Mouse (Mus musculus): Measurements from ENCODE around the gene Rundc3a. TPM values are rescaled to one million over a fixed set of nuclear protein-coding genes. Genes with fewer than 3 reads are reported as not detected.

The Rundc3a gene
- polyA plus RNA-seq, 1 experiment, result 53.7 TPM

- Histone ChIP-seq H3K36me3 (ENCODE audit: control insufficient read depth, insufficient read depth, low read length) (no peaks in the 10 kb centered on the region; the same call in 1 of the 2 replicates), H3K27ac (ENCODE audit: control insufficient read depth, insufficient read depth, low read depth, low read length) (no peak overlapping the region), H3K27me3 (ENCODE audit: control insufficient read depth, insufficient read depth, low read length) (no peaks in the 10 kb centered on the region), H3K4me1 (ENCODE audit: control insufficient read depth, insufficient read depth, low read length) (peaks cover 19% of the 10 kb centered on the region), H3K4me3 (ENCODE audit: control insufficient read depth, low read depth, low read length) (peak overlapping the region; percentile 84)
- TF ChIP-seq CTCF (IDR thresholded peaks at IDR 0.05; ENCODE audit: control insufficient read depth, insufficient read depth, insufficient replicate concordance, low read depth, low read length) (no peak), POLR2A (IDR thresholded peaks at IDR 0.05; ENCODE audit: control insufficient read depth, low read depth, low read length) (no peak)
Observed at GRCm38 (mm10) chr11:102400513-102401084, 7.4 kb downstream of the Rundc3a start.

- Histone ChIP-seq H3K27ac (ENCODE audit: control insufficient read depth, insufficient read depth, low read depth, low read length) (no peak overlapping the region), H3K27me3 (ENCODE audit: control insufficient read depth, insufficient read depth, low read length) (no peaks in the 10 kb centered on the region), H3K4me1 (ENCODE audit: control insufficient read depth, insufficient read depth, low read length) (peaks cover 26% of the 10 kb centered on the region), H3K4me3 (ENCODE audit: control insufficient read depth, low read depth, low read length) (no peak overlapping the region), H3K36me3 (ENCODE audit: control insufficient read depth, insufficient read depth, low read length) (no peaks in the 10 kb centered on the region; the same call in 1 of the 2 replicates)
- TF ChIP-seq CTCF (IDR thresholded peaks at IDR 0.05; ENCODE audit: control insufficient read depth, insufficient read depth, insufficient replicate concordance, low read depth, low read length) (no peak), POLR2A (IDR thresholded peaks at IDR 0.05; ENCODE audit: control insufficient read depth, low read depth, low read length) (no peak)
Observed at GRCm38 (mm10) chr11:102401898-102402500, 8.8 kb downstream of the Rundc3a start.

GRCm38 (mm10) chr11:102403657-102404056 lies 10.5 kb downstream of the Rundc3a start:
- TF ChIP-seq CTCF (IDR thresholded peaks at IDR 0.05; ENCODE audit: control insufficient read depth, insufficient read depth, insufficient replicate concordance, low read depth, low read length) (no peak), POLR2A (IDR thresholded peaks at IDR 0.05; ENCODE audit: control insufficient read depth, low read depth, low read length) (no peak)
- no peaks in the 10 kb centered on the region; the same call in 1 of the 2 replicates for H3K36me3 ChIP-seq (ENCODE audit: control insufficient read depth, insufficient read depth, low read length)
- H3K4me1 ChIP-seq (ENCODE audit: control insufficient read depth, insufficient read depth, low read length), result peaks cover 24% of the 10 kb centered on the region
- no peak overlapping the region for H3K4me3 ChIP-seq (ENCODE audit: control insufficient read depth, low read depth, low read length)
- no peaks in the 10 kb centered on the region for H3K27me3 ChIP-seq (ENCODE audit: control insufficient read depth, insufficient read depth, low read length)
- no peak overlapping the region for H3K27ac ChIP-seq (ENCODE audit: control insufficient read depth, insufficient read depth, low read depth, low read length)

GRCm38 (mm10) chr11:102404161-102405010 lies 11.2 kb downstream of the Rundc3a start:
- H3K27ac ChIP-seq (ENCODE audit: control insufficient read depth, insufficient read depth, low read depth, low read length), result no peak overlapping the region
- no peak for TF ChIP-seq CTCF (IDR thresholded peaks at IDR 0.05; ENCODE audit: control insufficient read depth, insufficient read depth, insufficient replicate concordance, low read depth, low read length)
- TF ChIP-seq POLR2A (IDR thresholded peaks at IDR 0.05; ENCODE audit: control insufficient read depth, low read depth, low read length), result no peak
- no peaks in the 10 kb centered on the region; the same call in 1 of the 2 replicates for H3K36me3 ChIP-seq (ENCODE audit: control insufficient read depth, insufficient read depth, low read length)
- H3K4me1 ChIP-seq (ENCODE audit: control insufficient read depth, insufficient read depth, low read length), result peaks cover 22% of the 10 kb centered on the region
- no peaks in the 10 kb centered on the region for H3K27me3 ChIP-seq (ENCODE audit: control insufficient read depth, insufficient read depth, low read length)
- H3K4me3 ChIP-seq (ENCODE audit: control insufficient read depth, low read depth, low read length), result no peak overlapping the region

- TF ChIP-seq CTCF (IDR thresholded peaks at IDR 0.05; ENCODE audit: control insufficient read depth, insufficient read depth, insufficient replicate concordance, low read depth, low read length) (no peak), POLR2A (IDR thresholded peaks at IDR 0.05; ENCODE audit: control insufficient read depth, low read depth, low read length) (no peak)
- peak overlapping the region; percentile 99 for H3K4me3 ChIP-seq (ENCODE audit: control insufficient read depth, low read depth, low read length)
- H3K27me3 ChIP-seq (ENCODE audit: control insufficient read depth, insufficient read depth, low read length), result no peaks in the 10 kb centered on the region
- H3K4me1 ChIP-seq (ENCODE audit: control insufficient read depth, insufficient read depth, low read length), result peaks cover 17% of the 10 kb centered on the region
- H3K27ac ChIP-seq (ENCODE audit: control insufficient read depth, insufficient read depth, low read depth, low read length), result no peak overlapping the region
- H3K36me3 ChIP-seq (ENCODE audit: control insufficient read depth, insufficient read depth, low read length), result no peaks in the 10 kb centered on the region; the same call in 1 of the 2 replicates
Observed at GRCm38 (mm10) chr11:102405544-102406285, 12.5 kb downstream of the Rundc3a start.

GRCm38 (mm10) chr11:102406401-102406800 lies 13.2 kb downstream of the Rundc3a start:
- Histone ChIP-seq H3K4me1 (ENCODE audit: control insufficient read depth, insufficient read depth, low read length) (peaks cover 17% of the 10 kb centered on the region), H3K36me3 (ENCODE audit: control insufficient read depth, insufficient read depth, low read length) (no peaks in the 10 kb centered on the region; the same call in 1 of the 2 replicates), H3K4me3 (ENCODE audit: control insufficient read depth, low read depth, low read length) (peak overlapping the region; percentile 99), H3K27me3 (ENCODE audit: control insufficient read depth, insufficient read depth, low read length) (no peaks in the 10 kb centered on the region), H3K27ac (ENCODE audit: control insufficient read depth, insufficient read depth, low read depth, low read length) (peak overlapping the region; percentile 93)
- no peak for TF ChIP-seq CTCF (IDR thresholded peaks at IDR 0.05; ENCODE audit: control insufficient read depth, insufficient read depth, insufficient replicate concordance, low read depth, low read length)
- no peak for TF ChIP-seq POLR2A (IDR thresholded peaks at IDR 0.05; ENCODE audit: control insufficient read depth, low read depth, low read length)
